In the genomic region with DNA sequence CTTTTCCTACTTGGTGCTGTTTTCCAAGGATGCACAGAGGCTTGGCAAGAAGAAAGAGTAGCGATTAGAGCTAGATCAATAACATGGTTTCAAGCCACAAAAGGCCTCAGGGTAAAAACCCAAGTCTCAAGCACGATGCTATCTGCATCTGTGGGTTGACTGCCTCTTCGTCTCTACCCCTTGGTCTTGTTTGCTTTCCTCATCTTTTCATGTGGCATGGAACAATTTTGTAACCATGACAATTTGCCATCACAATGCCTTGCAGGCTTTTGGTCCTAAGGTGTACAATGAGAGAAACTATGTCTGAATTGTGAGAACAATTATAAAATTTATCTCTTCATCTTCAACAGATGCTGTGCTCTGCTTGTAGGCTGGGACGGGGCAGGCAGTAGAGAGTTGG, we compare ENCODE assay signal across 16 mouse cellular contexts.
DNase-seq lines count a peak whose midpoint lies in the region; ATAC-seq lines count a peak whose summit lies in the region.
"Had no signal": no experiment of that assay in that cellular context is flagged by ENCODE, and none has a peak within 500 bp of the region (broad histone marks: within the 10 kb centered on the region; RNA-seq: fewer than 3 reads in every experiment).

No protein-coding gene starts in this region.

- peak; percentile 86 for ATAC-seq in activated CD4-positive, CD25-positive, alpha-beta regulatory T cell, adult 4 months
- ATAC-seq in erythroid progenitor cell, adult 5-6 weeks (replicated peaks; ENCODE audit: low FRiP score, poor library complexity, severe bottlenecking): no peak
- ATAC-seq: forebrain, embryonic 14.5 days; Patski had no signal

- intact Hi-C loops in left cerebral cortex, postnatal 36 days (cut with DNase I): loop anchor here (5.0 kb wide), 1 partner anchor 552 kb away; the partner anchor contains the start of genes Bcl6 and Gm37419

- DNase-seq in heart, adult 11 months: peak; percentile 50
- DNase-seq in heart, adult 9 months (ENCODE audit: low spot score in 2 of 2): no peak
- DNase-seq in thymus, postnatal 14 days: peak; percentile 15
- no peak for DNase-seq in thymus, adult 18-20 months
- DNase-seq in thymus, postnatal 25 days: peak; percentile 18
- no peak for DNase-seq in left cerebral cortex, postnatal 36 days (ENCODE audit: low spot score in 2 of 2)
- DNase-seq: adrenal gland, adult 8-10 months; adrenal gland, postnatal 36 days; cerebellum, adult 2 months; cerebellum, postnatal 10 days; gastrocnemius, postnatal 10 days; heart, adult 2 months had no signal

Comparison
In these comparisons a context has a peak if more than half of its experiments do, and no peak if none do; other contexts are left out.
1. DNase-seq: peak in heart, adult 11 months (single experiment), thymus, postnatal 14 days (single experiment) and thymus, postnatal 25 days (single experiment); none in heart, adult 9 months (0 of 2), thymus, adult 18-20 months (0 of 2) and left cerebral cortex, postnatal 36 days (0 of 2).